Mouse (Mus musculus) E14TG2a.4 (cell line): ENCODE measurements around the gene Hspa12a.

Experiments used
- CTCF ChIP-seq: conservative IDR thresholded peaks from 2 replicates; pipeline ENCODE4 v1.5.1; 2014; ENCODE audit warnings: low read length
- POU5F1 ChIP-seq: IDR thresholded peaks from 2 replicates; pipeline ENCODE4 v1.6.1; 2014; ENCODE audit warnings: low read length, borderline replicate concordance

DNA sequence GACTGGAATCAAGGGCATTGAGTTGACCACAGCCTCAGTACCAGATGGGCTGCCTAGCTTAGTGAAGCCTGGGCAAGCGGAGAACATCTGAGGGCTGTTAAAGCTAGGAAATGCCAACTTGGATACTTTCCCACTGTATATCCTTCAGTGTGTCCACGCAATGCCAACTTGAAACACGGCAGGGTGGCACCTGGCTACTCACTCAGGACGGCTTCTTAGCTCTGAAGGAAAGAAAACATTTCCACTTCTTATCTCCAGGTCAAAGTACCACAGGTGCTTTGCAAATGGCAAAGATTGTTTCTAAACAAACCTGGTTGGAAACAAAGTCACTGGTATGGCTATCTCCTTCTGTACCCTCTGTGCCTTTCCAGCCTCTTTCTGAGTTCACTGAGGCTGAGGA lies 184.6 kb downstream of the Hspa12a start:
- TF ChIP-seq CTCF (no peak), POU5F1 (no peak)
